Mouse (Mus musculus): Measurements from ENCODE around the gene Hpgd. TPM values are rescaled to one million over a fixed set of nuclear protein-coding genes. Genes with fewer than 3 reads are reported as not detected.
"Not testable (repeated sequence)": the region's sequence is repeated elsewhere in the genome, so short reads cannot be mapped to it uniquely, and the experiment has no call there.

Hpgd gene
- polyA plus RNA-seq (2015; fragmentation: Nextera tagmentation; extraction: Ambion mirVana): 20.2 and 27.3 TPM in 2 replicates

GRCm38 (mm10) chr8:56294373-56294877 is at the start of gene Hpgd:
Hpgd (plus strand) TSS chr8:56294585.
- H3K9me3 ChIP-seq: no peaks in the 10 kb centered on the region
- H3K36me3 ChIP-seq: no peaks in the 10 kb centered on the region
- 1% methylated on average over 33 of the region's 33 CpGs for WGBS
- no peaks in the 10 kb centered on the region for H3K27me3 ChIP-seq
- no peak within 1 kb of the TSS for H3K27ac ChIP-seq
- ATAC-seq (ENCODE audit: borderline replicate concordance, extremely low read depth, low FRiP score, low TSS enrichment): peak; percentile 85
- H3K4me1 ChIP-seq: peaks cover 18% of the 10 kb centered on the region
- H3K9ac ChIP-seq: peak within 1 kb of the TSS; percentile 61
- peak within 1 kb of the TSS; percentile 57 for H3K4me3 ChIP-seq
- peak within 1 kb of the TSS; percentile 93 for H3K4me2 ChIP-seq

GRCm38 (mm10) chr8:56251728-56252127 is 42.7 kb upstream of the Hpgd start:
- not testable (repeated sequence) for H3K4me3 ChIP-seq; H3K9ac ChIP-seq; H3K27me3 ChIP-seq; H3K4me2 ChIP-seq; ATAC-seq (ENCODE audit: borderline replicate concordance, extremely low read depth, low FRiP score, low TSS enrichment); H3K27ac ChIP-seq; H3K36me3 ChIP-seq; H3K9me3 ChIP-seq; H3K4me1 ChIP-seq
- WGBS: 79% methylated on average over 3 of the region's 3 CpGs

DNA sequence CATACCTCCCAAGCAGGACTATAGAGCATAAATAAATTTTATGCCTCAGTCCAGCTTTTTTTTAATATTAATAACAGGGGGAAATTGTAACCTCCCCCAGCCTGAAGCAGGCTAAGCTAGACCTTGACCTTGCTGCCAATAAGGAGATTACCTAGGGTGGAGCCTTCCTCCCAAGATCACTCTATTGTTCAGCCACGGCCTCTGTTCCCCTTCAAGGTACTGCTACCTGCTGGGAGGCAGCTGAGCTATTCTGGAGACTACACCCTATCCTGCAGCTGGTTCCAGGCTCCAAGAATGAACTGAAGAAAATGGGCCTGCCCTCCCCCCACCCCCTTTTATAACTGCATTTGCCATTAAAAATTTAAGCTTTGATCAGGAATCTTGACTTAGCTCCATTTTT is 42.1 kb upstream of the Hpgd start:
- no peak for ATAC-seq (ENCODE audit: borderline replicate concordance, extremely low read depth, low FRiP score, low TSS enrichment)
- no peaks in the 10 kb centered on the region for H3K4me1 ChIP-seq
- no peak overlapping the region for H3K4me3 ChIP-seq
- no peak overlapping the region for H3K27ac ChIP-seq
- no peaks in the 10 kb centered on the region for H3K36me3 ChIP-seq
- H3K9me3 ChIP-seq: no peaks in the 10 kb centered on the region
- H3K4me2 ChIP-seq: no peak overlapping the region
- H3K9ac ChIP-seq: no peak overlapping the region
- H3K27me3 ChIP-seq: no peaks in the 10 kb centered on the region
- WGBS: 53% methylated on average over 1 of the region's 1 CpGs

DNA sequence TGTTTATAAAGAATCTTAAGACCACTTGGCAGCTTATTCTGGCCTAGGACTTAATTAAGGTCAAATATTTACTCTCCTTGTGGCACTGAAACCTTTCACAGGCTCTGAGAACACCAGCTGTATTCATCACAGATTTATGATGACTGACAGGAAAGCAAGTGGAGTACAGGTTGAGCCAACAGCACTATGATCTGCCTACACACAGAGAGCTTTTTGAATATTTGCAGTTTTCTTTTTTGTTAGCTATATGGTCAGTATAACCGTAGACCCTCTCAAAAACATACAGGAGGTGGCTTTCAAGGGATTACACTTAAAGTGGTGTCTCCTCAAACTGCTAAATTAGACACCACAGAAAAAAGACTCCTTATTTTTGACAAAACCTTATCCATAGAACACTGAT is 33.2 kb upstream of the Hpgd start:
- no peak for ATAC-seq (ENCODE audit: borderline replicate concordance, extremely low read depth, low FRiP score, low TSS enrichment)
- no peaks in the 10 kb centered on the region for H3K27me3 ChIP-seq
- H3K9me3 ChIP-seq: no peaks in the 10 kb centered on the region
- no peak overlapping the region for H3K4me3 ChIP-seq
- 62% methylated on average over 1 of the region's 1 CpGs for WGBS
- no peak overlapping the region for H3K4me2 ChIP-seq
- H3K27ac ChIP-seq: no peak overlapping the region
- H3K9ac ChIP-seq: no peak overlapping the region
- no peaks in the 10 kb centered on the region for H3K4me1 ChIP-seq
- no peaks in the 10 kb centered on the region for H3K36me3 ChIP-seq

- 34% methylated on average over 10 of the region's 10 CpGs for WGBS
- Histone ChIP-seq H3K36me3 (no peaks in the 10 kb centered on the region), H3K9me3 (no peaks in the 10 kb centered on the region), H3K27me3 (no peaks in the 10 kb centered on the region), H3K27ac (peak overlapping the region; percentile 24; the same call in 1 of the 2 replicates), H3K4me2 (no peak overlapping the region), H3K4me1 (0 out of 2 replicates have a peak, but pooled peaks cover 9% of the 10 kb centered on the region), H3K9ac (no peak overlapping the region), H3K4me3 (no peak overlapping the region)
- no peak for ATAC-seq (ENCODE audit: borderline replicate concordance, extremely low read depth, low FRiP score, low TSS enrichment)
Measured at GRCm38 (mm10) chr8:56269687-56270663, 24.4 kb upstream of the Hpgd start.

DNA sequence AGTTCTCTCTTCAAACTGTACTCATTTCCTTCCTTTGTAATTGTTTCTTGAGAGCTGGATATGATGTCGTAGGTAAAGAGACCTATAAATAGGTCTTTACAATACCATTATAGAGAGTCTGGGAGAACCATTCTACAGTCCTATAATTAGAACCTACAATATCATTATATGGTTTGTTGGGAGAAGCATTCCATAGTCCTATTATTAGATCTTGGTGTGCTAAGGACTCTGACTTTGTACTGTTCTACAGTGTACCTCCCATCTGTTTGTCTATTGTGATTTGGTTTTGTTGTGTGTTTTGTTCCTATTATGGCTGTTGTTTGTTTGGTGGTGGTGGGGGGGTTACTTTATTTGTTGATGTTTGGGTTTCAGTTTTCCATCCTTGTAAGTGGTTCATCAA is 21.5 kb upstream of the Hpgd start:
- WGBS: 75% methylated on average over 1 of the region's 1 CpGs
- no peak overlapping the region for H3K27ac ChIP-seq
- no peak overlapping the region for H3K4me2 ChIP-seq
- ATAC-seq (ENCODE audit: borderline replicate concordance, extremely low read depth, low FRiP score, low TSS enrichment): no peak
- H3K9me3 ChIP-seq: no peaks in the 10 kb centered on the region
- H3K4me1 ChIP-seq: 0 out of 2 replicates have a peak, but pooled peaks cover 9% of the 10 kb centered on the region
- no peaks in the 10 kb centered on the region for H3K27me3 ChIP-seq
- H3K9ac ChIP-seq: no peak overlapping the region
- no peak overlapping the region for H3K4me3 ChIP-seq
- no peaks in the 10 kb centered on the region for H3K36me3 ChIP-seq

- Histone ChIP-seq H3K4me1 (0 out of 2 replicates have a peak, but pooled peaks cover 2% of the 10 kb centered on the region), H3K9me3 (no peaks in the 10 kb centered on the region), H3K4me2 (no peak overlapping the region), H3K4me3 (no peak overlapping the region), H3K36me3 (no peaks in the 10 kb centered on the region), H3K9ac (no peak overlapping the region), H3K27me3 (no peaks in the 10 kb centered on the region), H3K27ac (no peak overlapping the region)
- no peak for ATAC-seq (ENCODE audit: borderline replicate concordance, extremely low read depth, low FRiP score, low TSS enrichment)
Measured at GRCm38 (mm10) chr8:56275316-56275715, 19.1 kb upstream of the Hpgd start.

- Histone ChIP-seq H3K27me3 (no peaks in the 10 kb centered on the region), H3K36me3 (no peaks in the 10 kb centered on the region), H3K4me2 (no peak overlapping the region), H3K27ac (no peak overlapping the region), H3K9me3 (no peaks in the 10 kb centered on the region), H3K9ac (no peak overlapping the region), H3K4me3 (no peak overlapping the region), H3K4me1 (no peaks in the 10 kb centered on the region)
- 80% methylated on average over 7 of the region's 9 CpGs for WGBS
- ATAC-seq (ENCODE audit: borderline replicate concordance, extremely low read depth, low FRiP score, low TSS enrichment): no peak
Measured at GRCm38 (mm10) chr8:56277810-56278528, 16.4 kb upstream of the Hpgd start.

DNA sequence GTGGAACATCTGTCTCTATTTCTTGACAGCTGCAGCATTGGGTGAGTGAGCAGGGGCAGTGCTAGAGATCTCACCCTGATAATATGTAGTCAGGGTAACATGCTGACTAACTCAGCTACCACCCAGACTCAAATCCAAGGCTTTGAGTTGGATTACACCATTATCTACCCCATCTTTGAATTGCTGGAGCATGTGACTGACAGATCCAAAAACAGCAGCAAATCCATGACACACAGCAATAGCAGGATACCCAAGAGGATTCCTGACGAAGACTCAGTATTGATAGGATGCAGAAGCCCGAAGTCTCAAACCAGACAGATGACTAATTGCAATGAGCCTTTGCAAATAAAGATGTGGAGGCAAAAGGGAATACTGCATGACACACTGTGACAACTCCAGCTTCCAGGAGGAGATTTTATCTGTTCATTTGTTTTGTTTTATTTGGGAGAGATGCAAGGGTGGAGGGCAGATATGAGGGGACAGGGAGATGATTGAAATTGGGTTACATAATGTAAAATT is 15.8 kb upstream of the Hpgd start:
- H3K9me3 ChIP-seq: no peaks in the 10 kb centered on the region
- H3K27me3 ChIP-seq: no peaks in the 10 kb centered on the region
- WGBS: 75% methylated on average over 2 of the region's 2 CpGs
- ATAC-seq (ENCODE audit: borderline replicate concordance, extremely low read depth, low FRiP score, low TSS enrichment): no peak
- H3K4me2 ChIP-seq: no peak overlapping the region
- H3K9ac ChIP-seq: no peak overlapping the region
- H3K4me1 ChIP-seq: no peaks in the 10 kb centered on the region
- H3K4me3 ChIP-seq: no peak overlapping the region
- no peaks in the 10 kb centered on the region for H3K36me3 ChIP-seq
- no peak overlapping the region for H3K27ac ChIP-seq

DNA sequence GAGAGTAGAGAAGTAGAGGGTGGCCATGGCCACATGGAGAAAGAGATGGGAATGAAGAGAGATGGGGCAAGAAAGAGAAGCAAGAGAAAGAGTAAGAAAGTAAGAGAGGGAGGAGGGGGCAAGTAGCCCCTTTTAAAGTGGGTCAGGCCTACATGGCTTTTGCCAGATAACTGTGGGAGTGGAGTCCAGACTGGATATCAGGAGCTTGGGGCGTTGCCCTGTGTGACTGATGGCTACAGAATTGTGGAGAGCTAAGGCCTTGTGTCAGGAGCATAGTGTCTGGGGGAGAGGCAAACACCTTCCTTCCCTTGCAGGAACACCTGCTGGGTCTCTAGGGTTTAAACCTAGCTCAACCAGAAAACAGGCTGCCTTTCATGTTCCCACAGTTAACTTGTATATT is 10.4 kb upstream of the Hpgd start:
- Histone ChIP-seq H3K9ac (no peak overlapping the region), H3K9me3 (no peaks in the 10 kb centered on the region), H3K27ac (no peak overlapping the region), H3K36me3 (no peaks in the 10 kb centered on the region), H3K4me3 (no peak overlapping the region), H3K4me1 (no peaks in the 10 kb centered on the region), H3K27me3 (no peaks in the 10 kb centered on the region), H3K4me2 (no peak overlapping the region)
- 60% methylated on average over 1 of the region's 1 CpGs for WGBS
- no peak for ATAC-seq (ENCODE audit: borderline replicate concordance, extremely low read depth, low FRiP score, low TSS enrichment)

- Histone ChIP-seq H3K9ac (no peak overlapping the region), H3K36me3 (no peaks in the 10 kb centered on the region), H3K4me3 (no peak overlapping the region), H3K4me1 (no peaks in the 10 kb centered on the region), H3K4me2 (no peak overlapping the region), H3K9me3 (no peaks in the 10 kb centered on the region), H3K27ac (no peak overlapping the region), H3K27me3 (no peaks in the 10 kb centered on the region)
- ATAC-seq (ENCODE audit: borderline replicate concordance, extremely low read depth, low FRiP score, low TSS enrichment): no peak
- WGBS: 21% methylated on average over 3 of the region's 3 CpGs
Measured at GRCm38 (mm10) chr8:56284957-56285356, 9.4 kb upstream of the Hpgd start.

DNA sequence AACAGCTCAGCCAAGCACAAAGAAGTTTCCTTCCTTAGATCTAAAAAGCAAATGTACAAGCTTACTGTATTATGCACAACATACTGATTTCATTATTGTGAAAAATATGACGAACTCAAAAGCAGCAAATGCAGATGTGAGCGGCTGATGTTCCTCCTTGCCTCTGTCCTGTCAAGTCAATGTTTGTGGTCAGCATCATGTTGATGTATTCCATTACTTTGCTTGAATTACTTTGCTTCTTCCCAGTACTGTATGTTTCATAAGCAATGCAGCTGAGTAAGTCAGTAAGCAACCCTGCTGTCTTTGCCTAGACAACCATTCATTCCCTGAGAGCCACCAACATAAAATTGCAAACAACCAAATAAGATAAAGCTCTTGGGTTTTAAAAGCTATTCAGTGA is 7.7 kb upstream of the Hpgd start:
- 85% methylated on average over 2 of the region's 2 CpGs for WGBS
- ATAC-seq (ENCODE audit: borderline replicate concordance, extremely low read depth, low FRiP score, low TSS enrichment): no peak

More for the DNA sequence above, 7.7 kb upstream of the Hpgd start:
- Histone ChIP-seq H3K4me3 (no peak overlapping the region), H3K4me1 (no peaks in the 10 kb centered on the region), H3K27ac (no peak overlapping the region), H3K9ac (no peak overlapping the region), H3K36me3 (no peaks in the 10 kb centered on the region), H3K27me3 (no peaks in the 10 kb centered on the region), H3K9me3 (no peaks in the 10 kb centered on the region), H3K4me2 (no peak overlapping the region)
